Mouse (Mus musculus) spleen, adult 2 months (tissue): ENCODE data around the gene Blnk.

Experiments
- CTCF ChIP-seq: fragments of 200-500 bp; IDR thresholded peaks from 2 replicates; pipeline ENCODE4 v1.5.1; 2011; ENCODE audit warnings: mild to moderate bottlenecking, inconsistent platforms; ENCODE audit not compliant: insufficient read depth, insufficient read length, insufficient replicate concordance; ENCODE audit errors: extremely low read depth
- POLR2A ChIP-seq: fragments of 200-500 bp; IDR thresholded peaks from 2 replicates; pipeline ENCODE4 v1.6.1; 2011; ENCODE audit warnings: low read depth, low read length, inconsistent platforms

- TF ChIP-seq POLR2A: no peak
- no peak for TF ChIP-seq CTCF
These were observed 112.6 kb downstream of the Blnk start for GRCm38 (mm10) chr19:40881700-40882099.
